Mouse (Mus musculus) kidney, postnatal 10 days (tissue): ENCODE data around the gene Ube2v1.
"Not testable (repeated sequence)": the region's sequence is repeated elsewhere in the genome, so short reads cannot be mapped to it uniquely, and the experiment has no call there.

Source experiments
- DNase-seq: peaks from one replicate; pipeline ENCODE4 v3.0.0; 2021; ENCODE audit warnings: mixed read lengths

Ube2v1 gene

GRCm38 (mm10) chr2:167654911-167655600 is 23.2 kb upstream of the Ube2v1 start:
- no peak for DNase-seq

DNA sequence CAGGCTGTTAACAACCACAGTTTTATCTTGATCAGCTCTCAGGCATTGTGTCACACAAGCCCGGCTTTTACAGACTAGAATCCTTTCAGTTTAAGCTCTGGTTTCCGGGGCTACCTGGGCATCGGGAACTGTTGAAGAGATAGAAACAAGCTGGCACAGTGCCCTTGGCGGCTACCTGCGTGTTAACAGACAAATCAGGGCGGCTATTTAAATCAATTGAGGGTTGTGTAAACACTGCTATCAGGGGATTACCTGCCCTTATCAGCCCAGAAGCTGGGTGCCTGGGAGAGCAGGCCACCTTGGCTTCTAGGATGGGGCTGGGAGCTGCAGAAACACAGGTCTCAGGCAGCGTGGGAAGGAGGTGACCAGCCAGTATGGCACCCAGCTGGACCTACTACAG is 20.8 kb upstream of the Ube2v1 start:
- no peak for DNase-seq

DNA sequence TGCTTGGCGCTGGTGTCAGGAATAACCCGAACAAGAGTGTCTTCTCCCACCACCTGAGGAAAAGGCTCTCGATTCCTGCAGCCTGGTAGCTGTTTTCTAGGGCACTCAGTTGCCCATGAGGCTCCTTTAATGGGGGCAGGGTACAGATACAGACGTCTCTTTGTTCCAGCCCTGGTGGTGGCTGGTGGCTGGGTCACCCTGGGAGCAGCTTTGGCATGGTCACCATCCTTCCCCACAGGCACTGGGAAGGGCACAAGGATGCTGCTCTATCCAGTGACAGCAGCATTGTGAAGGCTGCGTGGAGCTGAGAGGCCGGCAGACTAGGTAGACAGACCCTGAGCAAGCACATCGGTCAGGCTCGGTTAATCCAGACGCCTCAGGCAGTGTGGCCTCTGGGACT is 19.7 kb upstream of the Ube2v1 start:
- DNase-seq: no peak

DNA sequence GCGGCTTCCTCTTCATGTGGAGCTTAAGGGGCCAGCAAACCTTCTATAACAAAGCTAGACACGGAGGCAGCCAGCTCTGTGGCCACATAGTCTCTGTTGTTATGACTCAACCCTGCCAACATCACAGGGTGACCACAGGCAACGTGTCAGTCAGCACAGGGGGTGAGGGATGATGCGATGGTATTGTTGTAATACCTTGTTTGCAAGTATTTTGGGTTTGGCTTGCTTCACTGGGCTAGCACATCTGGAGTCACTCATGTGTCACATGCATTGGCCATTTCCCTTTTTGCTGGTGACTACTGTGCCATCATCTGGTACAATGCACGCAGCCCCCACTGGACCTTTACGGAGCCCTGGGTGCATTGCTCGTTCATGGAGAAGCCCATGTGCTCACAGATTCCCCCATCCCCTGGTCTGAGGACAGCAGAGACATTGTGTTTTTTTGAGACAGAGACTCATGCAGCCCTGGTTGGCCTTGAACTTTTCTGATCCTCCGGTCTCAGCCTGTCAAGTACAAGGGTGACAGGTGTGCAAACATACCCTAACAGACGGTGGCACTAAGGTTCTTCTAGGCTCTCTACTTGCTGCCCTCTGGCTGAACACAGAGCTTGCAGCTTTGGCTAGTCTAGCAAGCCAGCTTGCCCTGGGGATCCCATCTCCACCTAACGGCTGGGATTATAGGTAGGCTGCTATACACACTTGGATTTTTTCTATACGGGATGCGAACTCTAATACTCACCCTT is 17.6 kb upstream of the Ube2v1 start:
- DNase-seq: no peak

GRCm38 (mm10) chr2:167646411-167646810 is 14.5 kb upstream of the Ube2v1 start:
- DNase-seq: no peak

DNA sequence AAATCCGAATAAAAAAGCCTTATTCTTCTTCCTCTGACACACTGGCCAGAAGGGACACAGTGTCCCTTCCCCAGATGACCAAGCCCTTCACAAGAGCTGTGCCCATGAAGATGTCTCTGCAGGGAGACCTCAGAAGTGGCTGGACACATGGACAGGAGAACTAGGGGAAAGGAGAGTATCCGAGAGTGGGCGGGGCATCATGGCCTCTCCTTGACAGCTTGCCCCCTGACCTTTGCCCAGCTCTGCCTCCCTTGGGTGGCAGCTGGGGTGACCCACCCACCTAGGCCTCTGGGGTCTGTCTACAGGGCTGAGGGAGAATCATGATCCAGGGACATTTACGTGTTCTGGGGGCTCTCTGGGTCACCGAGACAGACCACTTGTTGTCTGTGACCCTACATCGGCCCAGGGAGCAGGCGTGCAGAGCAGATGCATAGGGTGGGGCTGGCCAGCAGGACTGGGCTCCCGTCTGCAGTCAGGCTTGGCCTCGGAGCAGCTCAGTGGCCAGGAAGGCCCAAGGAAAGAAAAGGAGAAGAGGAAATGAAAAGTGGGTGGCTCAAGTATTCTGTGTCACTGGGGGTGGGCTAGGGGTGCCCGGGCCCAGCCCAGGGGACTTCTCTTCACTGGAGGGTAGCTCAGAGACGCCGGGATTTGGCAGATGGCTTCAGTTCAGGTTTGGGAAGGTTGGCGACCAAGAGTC is 11.6 kb upstream of the Ube2v1 start:
- DNase-seq: not testable (repeated sequence)

DNA sequence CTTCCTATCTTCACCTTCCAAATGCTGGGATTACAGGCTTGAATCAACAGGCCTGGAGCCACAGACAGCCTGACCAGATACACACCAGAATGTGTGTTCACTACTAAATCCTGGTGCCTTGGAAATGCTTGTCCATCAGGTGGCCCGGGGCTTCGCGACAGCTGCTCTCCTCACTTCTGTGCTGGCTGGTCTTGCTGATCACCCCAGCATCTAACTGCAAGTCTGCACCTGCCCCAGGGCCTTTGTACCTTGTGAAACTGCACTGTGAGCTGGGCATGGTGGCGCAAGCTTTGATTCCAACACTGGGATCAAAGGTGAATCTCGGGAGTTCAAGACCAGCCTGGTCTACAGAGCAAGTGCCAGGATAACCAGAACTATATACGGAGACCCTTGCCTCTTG is 10.3 kb upstream of the Ube2v1 start:
- DNase-seq: no peak

DNA sequence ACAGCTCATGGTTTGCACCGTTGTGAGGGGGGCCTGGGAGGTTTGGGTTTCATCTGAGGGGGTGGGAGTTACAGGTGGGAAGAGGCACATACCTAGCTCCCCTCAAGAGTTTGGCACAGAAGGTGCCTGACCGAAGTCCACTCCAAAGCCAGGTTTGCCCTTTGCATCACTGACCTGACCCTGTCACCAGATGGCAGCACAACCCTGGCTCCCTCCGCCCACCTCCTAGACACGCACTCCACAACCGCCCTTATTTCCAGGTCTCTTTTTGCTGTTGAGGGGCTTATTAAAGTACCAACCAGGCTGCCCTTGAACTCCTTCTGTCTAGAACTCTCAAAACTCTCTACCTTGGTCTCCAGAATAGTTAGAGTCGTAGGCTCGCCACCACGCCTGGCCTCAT is 9.4 kb upstream of the Ube2v1 start:
- DNase-seq: peak; percentile 79

- DNase-seq: peak; percentile 68
These were observed 8.4 kb upstream of the Ube2v1 start for GRCm38 (mm10) chr2:167640279-167640678.

DNA sequence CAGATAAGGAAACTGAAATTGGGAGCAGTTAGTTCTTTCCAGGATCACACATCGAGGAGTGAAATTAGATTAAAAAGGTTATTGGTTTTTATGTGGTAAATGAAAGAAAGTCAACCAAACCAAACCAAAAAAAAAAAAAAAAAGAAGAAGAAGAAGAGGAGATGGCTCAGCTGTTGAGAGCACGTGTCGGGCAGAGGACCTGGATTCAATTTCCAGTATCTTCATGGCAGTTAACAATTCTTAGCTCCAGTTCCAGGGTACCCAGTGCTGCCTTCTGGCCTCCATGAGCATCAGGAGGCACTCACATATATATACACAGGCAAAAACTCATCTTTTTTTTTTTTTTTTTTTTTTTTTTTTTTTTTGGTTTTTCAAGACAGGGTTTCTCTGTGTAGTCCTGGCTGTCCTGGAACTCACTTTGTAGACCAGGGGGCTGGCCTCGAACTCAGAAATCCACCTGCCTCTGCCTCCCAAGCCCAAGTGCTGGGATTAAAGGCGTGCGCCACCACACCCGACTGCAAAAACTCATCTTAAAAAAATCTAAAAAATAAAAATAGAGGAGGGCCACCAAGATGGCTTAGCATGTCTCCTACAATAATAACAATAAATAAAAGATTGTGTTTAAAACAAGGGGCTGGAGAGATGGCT is 3.1 kb upstream of the Ube2v1 start:
- no peak for DNase-seq

DNA sequence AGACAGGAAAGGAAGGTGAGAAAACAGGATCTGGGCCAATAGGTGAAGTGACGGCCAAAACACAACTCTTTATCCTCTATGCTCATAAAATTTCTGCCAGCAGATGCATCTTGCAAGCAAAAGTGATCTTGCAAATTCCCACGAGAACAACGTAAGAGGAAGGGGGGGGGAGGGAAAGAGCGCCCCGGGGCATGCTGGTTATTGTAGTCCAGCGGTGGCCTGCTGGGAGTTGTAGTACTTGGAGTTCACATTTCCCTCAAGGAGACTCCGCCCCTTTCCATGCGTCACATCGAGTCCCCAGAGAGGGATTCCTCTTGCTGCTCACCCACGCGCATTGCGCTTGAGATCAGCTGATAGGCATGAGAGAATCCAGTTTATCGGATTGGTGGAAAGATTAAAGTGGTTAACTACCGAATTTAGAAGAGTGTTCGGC is 2.5 kb upstream of the Ube2v1 start:
- DNase-seq: peak; percentile 98

DNA sequence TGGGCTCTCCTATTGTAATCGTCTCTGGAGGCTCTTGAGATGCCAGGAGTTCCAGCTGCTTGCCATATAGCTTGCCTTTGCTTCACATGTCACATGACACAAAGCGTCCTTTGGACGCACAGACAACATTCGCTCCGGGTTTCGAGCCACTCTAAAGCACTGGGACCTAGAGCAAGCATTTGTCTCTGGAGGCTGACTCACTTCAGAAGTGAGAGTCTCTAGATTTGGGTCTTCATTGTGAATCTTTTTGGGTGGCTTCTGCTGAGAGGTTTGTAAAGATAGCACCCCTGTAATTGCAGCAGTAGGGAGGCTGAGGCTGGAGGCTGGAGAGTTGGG is 1.6 kb upstream of the Ube2v1 start:
- DNase-seq: no peak

- DNase-seq: no peak
These were observed 1.0 kb upstream of the Ube2v1 start for GRCm38 (mm10) chr2:167632731-167633536.

DNA sequence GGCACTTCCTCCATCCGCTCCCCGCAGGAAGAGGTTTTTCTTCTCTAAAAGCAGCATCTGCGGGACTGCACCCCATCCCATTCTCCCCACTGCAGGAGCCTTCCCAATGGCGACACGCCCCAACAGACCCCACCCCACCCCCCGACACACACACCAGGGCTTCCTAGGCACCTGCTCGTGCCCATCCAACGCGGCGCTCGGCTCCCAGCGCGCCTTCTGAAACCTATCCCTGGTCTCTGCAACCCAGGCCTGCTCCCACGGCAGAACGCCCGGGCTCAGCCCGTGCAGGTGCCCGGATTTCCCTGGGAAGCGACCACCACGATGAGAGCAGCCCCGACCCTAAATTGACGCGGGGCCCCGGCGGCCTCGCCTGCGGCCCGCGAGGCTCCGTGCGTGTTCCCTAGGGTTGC is 709 bp downstream of the Ube2v1 start:
- DNase-seq: no peak

DNA sequence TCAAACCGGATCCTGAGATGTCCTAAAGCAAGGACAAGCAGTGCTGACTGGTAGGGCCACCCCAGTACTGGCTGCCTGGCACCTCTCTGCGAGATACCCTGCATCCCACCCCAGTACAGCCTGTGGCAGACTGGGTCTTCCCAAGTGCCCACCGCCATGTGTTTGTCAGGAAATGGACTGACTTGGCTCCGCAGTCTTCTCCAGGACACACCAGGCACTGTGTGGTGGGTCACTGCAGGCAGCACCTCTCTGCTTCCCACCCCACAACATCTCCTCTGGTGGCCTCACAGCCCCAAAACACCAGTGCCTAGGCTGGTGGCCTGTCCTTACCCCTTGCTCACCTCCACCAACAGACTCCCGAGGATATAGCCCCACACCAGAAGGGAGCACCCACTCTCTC is 1.5 kb downstream of the Ube2v1 start:
- DNase-seq: no peak

- DNase-seq: no peak
These were observed 2.2 kb downstream of the Ube2v1 start for GRCm38 (mm10) chr2:167629665-167630209.

DNA sequence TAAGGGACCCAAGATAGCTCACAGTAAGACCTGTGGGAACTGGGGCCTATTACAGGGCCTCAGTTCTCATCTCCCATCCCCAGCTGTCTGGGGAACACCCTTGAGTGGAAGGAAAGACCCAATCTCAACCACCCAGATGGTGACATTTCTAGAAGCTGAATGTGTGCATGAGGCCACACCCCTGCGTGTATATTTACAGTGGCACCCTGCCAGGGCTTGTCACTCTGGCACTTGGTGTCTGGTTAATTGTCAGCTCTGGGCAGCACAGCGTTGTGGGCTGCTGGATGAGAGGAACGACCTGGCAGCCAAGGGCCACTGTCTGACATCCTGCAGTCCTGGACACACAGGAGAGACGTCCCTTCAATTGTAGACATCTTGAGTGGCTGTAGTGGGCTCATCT is 3.0 kb downstream of the Ube2v1 start:
- DNase-seq: peak; percentile 73

- DNase-seq: no peak
These were observed 4.9 kb downstream of the Ube2v1 start for GRCm38 (mm10) chr2:167627019-167627418.

DNA sequence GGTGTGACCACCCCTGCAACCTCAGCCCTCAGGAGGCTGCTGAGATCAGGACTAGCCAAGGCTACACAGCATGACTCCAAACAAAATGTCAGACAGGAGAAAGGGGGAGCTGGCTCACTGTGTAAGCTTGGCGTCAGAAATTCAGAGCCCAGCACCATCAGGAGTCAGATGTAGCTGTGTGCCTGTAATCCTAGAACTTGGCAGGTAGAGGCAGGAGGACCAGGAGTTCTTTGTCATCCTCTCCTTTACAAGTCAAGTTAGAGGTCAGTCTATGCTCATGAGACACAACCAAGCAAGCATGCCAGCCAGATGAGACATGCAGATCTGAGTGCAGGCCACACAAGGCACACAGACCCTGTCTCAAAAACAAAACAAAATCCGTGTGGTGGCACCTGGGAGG is 6.2 kb downstream of the Ube2v1 start:
- no peak for DNase-seq

GRCm38 (mm10) chr2:167624368-167625075 is 7.4 kb downstream of the Ube2v1 start:
- no peak for DNase-seq

DNA sequence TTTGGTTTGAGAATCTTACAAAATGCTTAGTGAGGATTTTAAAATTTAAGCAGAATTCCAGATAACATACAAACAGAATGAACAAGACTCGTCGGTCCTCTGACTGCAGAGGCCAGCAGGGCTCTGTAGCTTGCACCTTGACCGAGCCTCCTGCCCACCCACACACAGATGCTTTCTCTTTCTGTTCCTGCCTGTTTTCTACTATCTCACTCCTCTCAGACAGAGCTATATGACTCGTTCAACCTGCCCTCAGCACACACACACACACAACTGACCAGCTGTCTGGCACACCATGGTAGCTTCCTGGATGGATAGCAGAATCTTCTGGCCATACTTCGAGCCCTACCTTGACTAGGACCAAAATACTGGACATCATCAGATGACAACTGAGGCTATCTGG is 8.9 kb downstream of the Ube2v1 start:
- DNase-seq: no peak

DNA sequence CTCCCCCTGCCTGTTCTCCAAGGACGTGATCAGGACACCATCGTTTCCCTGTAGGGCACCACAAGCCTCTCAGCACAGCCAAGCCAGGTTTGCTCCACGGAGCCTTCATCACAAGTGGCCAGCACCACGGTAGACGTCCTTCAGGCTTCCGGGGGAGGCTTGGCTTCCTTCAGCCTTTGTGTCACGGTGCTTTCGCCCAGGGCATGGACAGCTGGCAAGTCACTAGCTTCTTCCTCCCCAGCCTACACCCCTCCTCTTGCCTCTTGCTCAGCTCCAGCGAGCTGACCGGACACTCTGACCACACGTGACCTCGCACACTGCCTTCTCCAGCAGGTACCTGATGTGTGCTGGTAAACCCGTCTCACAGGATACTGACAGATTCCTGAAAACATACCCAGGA is 9.5 kb downstream of the Ube2v1 start:
- DNase-seq: peak; percentile 54
